Mouse (Mus musculus) G1E (cell line): ENCODE data around the gene Krtap5-4. TPM values are rescaled to one million over a fixed set of nuclear protein-coding genes. Genes with fewer than 3 reads are reported as not detected.

Experiments used
- ATAC-seq: 2 replicates; pipeline ENCODE4 v1.8.0; 2016; ENCODE audit warnings: mild to moderate bottlenecking; ENCODE audit not compliant: insufficient number of reproducible peaks, poor library complexity, low FRiP score, severe bottlenecking; ENCODE audit errors: extremely low read depth
- DNase-seq: peaks from one replicate; pipeline ENCODE4 v3.0.0; 2012; ENCODE audit warnings: low spot score
- H3K27me3 ChIP-seq: 2 replicates; pipeline ENCODE4 v1.6.1; 2012; ENCODE audit warnings: mild to moderate bottlenecking, low read length, inconsistent platforms; ENCODE audit not compliant: insufficient read depth
- H3K36me3 ChIP-seq: replicated peaks from 2 replicates; pipeline ENCODE3; 2012; ENCODE audit warnings: mild to moderate bottlenecking, inconsistent platforms
- H3K4me1 ChIP-seq: 2 replicates; pipeline ENCODE4 v1.6.1; 2012; ENCODE audit warnings: low read depth, low read length, inconsistent platforms, mixed read lengths; ENCODE audit not compliant: insufficient read depth
- H3K4me3 ChIP-seq: 2 replicates; pipeline ENCODE4 v1.5.1; 2012; ENCODE audit warnings: low read depth, mild to moderate bottlenecking, inconsistent platforms, low read length, moderate library complexity, mixed read lengths
- H3K9me3 ChIP-seq: replicated peaks from 2 replicates; pipeline ENCODE4 v1.6.1; 2012; ENCODE audit warnings: inconsistent platforms
- CTCF ChIP-seq: IDR thresholded peaks from 2 replicates; pipeline ENCODE4 v1.5.1; 2012; ENCODE audit warnings: low read depth, low read length, inconsistent platforms, mixed read lengths
- GATA1 ChIP-seq: IDR thresholded peaks from 2 replicates; pipeline ENCODE4 v1.6.1; 2012; ENCODE audit warnings: borderline replicate concordance, low read length, inconsistent platforms, mixed read lengths
- GATA2 ChIP-seq: IDR thresholded peaks from 2 replicates; pipeline ENCODE4 v1.6.1; 2012; ENCODE audit warnings: low read depth, low read length, inconsistent platforms, borderline replicate concordance
- POLR2AphosphoS5 ChIP-seq: IDR thresholded peaks from 2 replicates; pipeline ENCODE4 v1.6.1; 2012; ENCODE audit warnings: low read depth, low read length, inconsistent platforms; ENCODE audit not compliant: insufficient replicate concordance
- TAL1 ChIP-seq: conservative IDR thresholded peaks from 2 replicates; pipeline ENCODE4 v1.6.1; 2012; ENCODE audit warnings: low read depth, low read length, inconsistent platforms, mixed read lengths
- polyA plus RNA-seq: library from polyadenylated mRNA; stranded (reverse); fragments of >175 nt; gene quantifications from 2 replicates; pipeline ENCODE4 v1.2.3, GENCODE M21; 2012
- total RNA-seq, 2 experiments: library from RNA; stranded (forward) in 1 of 2; stranded (reverse) in 1 of 2; fragments of 200-1000 nt in 1 of 2; fragments of >200 nt in 1 of 2; fragmentation: Nextera tagmentation in 1 of 2; gene quantifications; 2 replicates each; pipeline ENCODE4 v1.2.3; 2014 to 2017

The Krtap5-4 gene
- total and polyA plus RNA-seq, 3 experiments, result not detected

DNA sequence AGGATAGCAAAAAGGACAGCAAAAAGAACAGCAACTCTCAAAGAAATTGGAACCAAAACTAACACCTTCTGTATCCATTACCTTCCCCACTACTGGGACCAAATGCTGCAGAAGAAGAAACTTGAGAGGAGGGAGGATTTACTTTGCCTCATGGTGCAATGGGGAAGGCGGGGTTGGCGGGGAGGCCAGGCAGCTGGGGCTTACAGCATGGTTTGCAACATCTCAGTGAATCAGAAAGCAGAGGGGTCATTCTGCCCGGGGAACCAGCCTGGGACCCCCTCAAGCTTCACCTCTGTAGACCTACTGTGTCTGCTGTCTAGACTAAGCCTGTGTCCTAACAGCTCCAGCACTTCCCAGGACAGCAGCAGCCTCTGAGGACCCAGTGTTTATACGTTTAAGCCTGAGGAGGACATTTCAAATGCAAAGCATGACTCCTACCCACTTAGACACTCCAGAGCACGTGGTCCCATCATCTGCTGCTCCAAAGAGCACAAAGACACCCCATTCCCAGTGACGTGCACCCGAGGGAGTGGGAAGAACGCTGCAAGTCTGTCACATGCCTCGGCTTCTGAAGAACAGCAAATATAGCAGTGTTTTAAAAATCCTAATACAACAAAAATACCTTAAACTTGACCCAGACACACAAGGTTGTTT is 46.1 kb downstream of the Krtap5-4 start:
- H3K9me3 ChIP-seq, result no peaks in the 10 kb centered on the region
- no peak for TF ChIP-seq TAL1
- no peak for TF ChIP-seq POLR2AphosphoS5
- no peak for TF ChIP-seq GATA2
- TF ChIP-seq CTCF, result no peak
- no peak for TF ChIP-seq GATA1
- no peak for ATAC-seq
- H3K27me3 ChIP-seq, result no peaks in the 10 kb centered on the region
- no peak for DNase-seq
- peaks cover 81% of the 10 kb centered on the region for H3K4me1 ChIP-seq
- H3K36me3 ChIP-seq, result no peaks in the 10 kb centered on the region
- no peak overlapping the region for H3K4me3 ChIP-seq

DNA sequence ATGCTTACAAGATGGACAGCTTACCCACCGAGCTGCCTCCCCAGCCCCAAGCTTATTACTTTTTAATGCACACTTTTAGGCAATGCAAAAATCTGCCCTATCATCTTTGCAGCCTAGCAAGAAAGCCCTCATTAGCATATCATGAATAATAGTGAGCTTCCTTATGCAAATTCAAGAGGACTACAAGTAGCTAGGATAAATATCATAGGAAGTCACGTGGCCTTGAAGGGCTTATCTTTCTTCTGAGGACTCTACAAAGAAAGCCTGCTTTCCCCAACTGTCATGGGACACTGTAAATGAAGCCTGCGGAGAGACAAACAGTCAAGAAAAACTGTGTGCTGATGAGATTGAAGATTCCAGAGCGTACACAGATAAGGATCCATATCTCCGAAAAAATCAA is 48.2 kb downstream of the Krtap5-4 start:
- Histone ChIP-seq H3K27me3 (no peaks in the 10 kb centered on the region), H3K4me3 (no peak overlapping the region; the same call in 1 of the 2 replicates), H3K36me3 (no peaks in the 10 kb centered on the region), H3K9me3 (no peaks in the 10 kb centered on the region), H3K4me1 (peaks cover 87% of the 10 kb centered on the region)
- TF ChIP-seq TAL1 (no peak), POLR2AphosphoS5 (no peak), GATA1 (no peak), CTCF (no peak), GATA2 (no peak)
- ATAC-seq, result peak; percentile 66
- DNase-seq, result peak; percentile 72

DNA sequence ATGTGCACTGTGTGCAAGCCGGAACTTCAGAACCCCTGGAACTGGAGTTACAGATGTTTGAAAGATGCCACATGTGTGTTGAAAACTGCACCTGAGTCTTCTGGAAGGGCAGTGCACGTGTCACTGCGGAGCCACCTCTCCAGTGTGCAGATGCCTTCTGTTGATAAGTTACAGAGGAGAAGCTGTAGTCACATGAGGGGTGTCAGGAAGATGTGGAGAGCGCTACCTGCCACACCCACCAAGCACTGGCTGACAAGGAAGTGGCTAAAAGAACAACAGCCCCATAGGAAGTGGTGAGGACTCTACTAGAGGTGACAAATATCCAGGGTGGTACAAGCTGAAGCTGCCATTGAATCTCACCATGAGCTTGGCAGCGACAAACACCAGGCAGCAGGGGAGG is 50.5 kb downstream of the Krtap5-4 start:
- no peaks in the 10 kb centered on the region for H3K9me3 ChIP-seq
- no peaks in the 10 kb centered on the region for H3K27me3 ChIP-seq
- ATAC-seq (peak; percentile 46), DNase-seq (peak; percentile 63)
- H3K4me3 ChIP-seq, result peak overlapping the region; percentile 37; the same call in 1 of the 2 replicates
- H3K36me3 ChIP-seq, result no peaks in the 10 kb centered on the region
- TF ChIP-seq TAL1 (peak; percentile 74), GATA2 (no peak)
- peaks cover 85% of the 10 kb centered on the region for H3K4me1 ChIP-seq

Other genes starting within 250 kb of the Krtap5-4 start
Only the 20 nearest of the 24 such genes appear.
- not detected in 2 replicates for gene Gm45618, start 182.8 kb upstream of the Krtap5-4 start, total RNA-seq (2014; fragmentation: Nextera tagmentation)
- not detected in 2 replicates for gene Gm45618, start 182.8 kb upstream of the Krtap5-4 start, total RNA-seq (2017)
- not detected in 2 replicates for gene Gm45618, start 182.8 kb upstream of the Krtap5-4 start, polyA plus RNA-seq
- gene Gm39115, start 167.5 kb upstream of the Krtap5-4 start, total RNA-seq (2014; fragmentation: Nextera tagmentation), result not detected in 2 replicates
- not detected in 2 replicates for gene Gm39115, start 167.5 kb upstream of the Krtap5-4 start, total RNA-seq (2017)
- gene Gm39115, start 167.5 kb upstream of the Krtap5-4 start, polyA plus RNA-seq, result not detected in 2 replicates
- not detected in 2 replicates for gene Gm45337, start 158.9 kb upstream of the Krtap5-4 start, total RNA-seq (2014; fragmentation: Nextera tagmentation)
- gene Gm45337, start 158.9 kb upstream of the Krtap5-4 start, total RNA-seq (2017), result not detected in 2 replicates
- not detected in 2 replicates for gene Gm45337, start 158.9 kb upstream of the Krtap5-4 start, polyA plus RNA-seq
- gene Gm29735, start 146.4 kb upstream of the Krtap5-4 start, total RNA-seq (2014; fragmentation: Nextera tagmentation), result not detected in 2 replicates
- gene Gm29735, start 146.4 kb upstream of the Krtap5-4 start, total RNA-seq (2017), result not detected in 2 replicates
- not detected in 2 replicates for gene Gm29735, start 146.4 kb upstream of the Krtap5-4 start, polyA plus RNA-seq
- gene Gm4553, start 137.8 kb upstream of the Krtap5-4 start, total RNA-seq (2014; fragmentation: Nextera tagmentation), result not detected in 2 replicates
- gene Gm4553, start 137.8 kb upstream of the Krtap5-4 start, total RNA-seq (2017), result not detected in 2 replicates
- not detected in 2 replicates for gene Gm4553, start 137.8 kb upstream of the Krtap5-4 start, polyA plus RNA-seq
- not detected in 2 replicates for gene Krtap5-2, start 127.5 kb upstream of the Krtap5-4 start, total RNA-seq (2014; fragmentation: Nextera tagmentation)
- gene Krtap5-2, start 127.5 kb upstream of the Krtap5-4 start, total RNA-seq (2017), result 0.12 TPM in 1 of 2 replicates, not detected in the other
- gene Krtap5-2, start 127.5 kb upstream of the Krtap5-4 start, polyA plus RNA-seq, result not detected in 2 replicates
- not detected in 2 replicates for gene Gm10153, start 113.2 kb upstream of the Krtap5-4 start, total RNA-seq (2014; fragmentation: Nextera tagmentation)
- gene Gm10153, start 113.2 kb upstream of the Krtap5-4 start, total RNA-seq (2017), result not detected in 2 replicates
- gene Gm10153, start 113.2 kb upstream of the Krtap5-4 start, polyA plus RNA-seq, result not detected in 2 replicates
- gene Krtap5-3, start 102.2 kb upstream of the Krtap5-4 start, total RNA-seq (2014; fragmentation: Nextera tagmentation), result not detected in 2 replicates
- gene Krtap5-3, start 102.2 kb upstream of the Krtap5-4 start, total RNA-seq (2017), result not detected in 2 replicates
- gene Krtap5-3, start 102.2 kb upstream of the Krtap5-4 start, polyA plus RNA-seq, result not detected in 2 replicates
- not detected in 2 replicates for gene Gm7579, start 91.7 kb upstream of the Krtap5-4 start, total RNA-seq (2014; fragmentation: Nextera tagmentation)
- gene Gm7579, start 91.7 kb upstream of the Krtap5-4 start, total RNA-seq (2017), result not detected in 2 replicates
- gene Gm7579, start 91.7 kb upstream of the Krtap5-4 start, polyA plus RNA-seq, result not detected in 2 replicates
- not detected in 2 replicates for gene Krtap5-5, start 73.6 kb upstream of the Krtap5-4 start, total RNA-seq (2014; fragmentation: Nextera tagmentation)
- gene Krtap5-5, start 73.6 kb upstream of the Krtap5-4 start, total RNA-seq (2017), result not detected in 2 replicates
- gene Krtap5-5, start 73.6 kb upstream of the Krtap5-4 start, polyA plus RNA-seq, result not detected in 2 replicates
- not detected in 2 replicates for gene Gm40460, start 62.5 kb upstream of the Krtap5-4 start, total RNA-seq (2014; fragmentation: Nextera tagmentation)
- not detected in 2 replicates for gene Gm40460, start 62.5 kb upstream of the Krtap5-4 start, total RNA-seq (2017)
- not detected in 2 replicates for gene Gm40460, start 62.5 kb upstream of the Krtap5-4 start, polyA plus RNA-seq
- gene Gm2431, start 45.2 kb upstream of the Krtap5-4 start, total RNA-seq (2014; fragmentation: Nextera tagmentation), result not detected in 2 replicates
- not detected in 2 replicates for gene Gm2431, start 45.2 kb upstream of the Krtap5-4 start, total RNA-seq (2017)
- not detected in 2 replicates for gene Gm2431, start 45.2 kb upstream of the Krtap5-4 start, polyA plus RNA-seq
- not detected in 2 replicates for gene Gm4559, start 29.2 kb upstream of the Krtap5-4 start, total RNA-seq (2014; fragmentation: Nextera tagmentation)
- gene Gm4559, start 29.2 kb upstream of the Krtap5-4 start, total RNA-seq (2017), result not detected in 2 replicates
- gene Gm4559, start 29.2 kb upstream of the Krtap5-4 start, polyA plus RNA-seq, result not detected in 2 replicates
- gene Krtap5-1, start 6.4 kb upstream of the Krtap5-4 start, total RNA-seq (2014; fragmentation: Nextera tagmentation), result not detected in 2 replicates
- gene Krtap5-1, start 6.4 kb upstream of the Krtap5-4 start, total RNA-seq (2017), result not detected in 2 replicates
- not detected in 2 replicates for gene Krtap5-1, start 6.4 kb upstream of the Krtap5-4 start, polyA plus RNA-seq
- gene Ifitm10, start 70.2 kb downstream of the Krtap5-4 start, total RNA-seq (2014; fragmentation: Nextera tagmentation), result not detected in 2 replicates
- gene Ifitm10, start 70.2 kb downstream of the Krtap5-4 start, total RNA-seq (2017), result 0.81 and 0.93 TPM in 2 replicates
- 0.33 and 0.52 TPM in 2 replicates for gene Ifitm10, start 70.2 kb downstream of the Krtap5-4 start, polyA plus RNA-seq
- gene Gm49369, start 79.1 kb downstream of the Krtap5-4 start, total RNA-seq (2014; fragmentation: Nextera tagmentation), result not detected in 2 replicates
- gene Gm49369, start 79.1 kb downstream of the Krtap5-4 start, total RNA-seq (2017), result 246 and 291 TPM in 2 replicates
- gene Gm49369, start 79.1 kb downstream of the Krtap5-4 start, polyA plus RNA-seq, result 28.2 and 43.6 TPM in 2 replicates
- 102 and 133 TPM in 2 replicates for gene Ctsd, start 84.5 kb downstream of the Krtap5-4 start, total RNA-seq (2014; fragmentation: Nextera tagmentation)
- gene Ctsd, start 84.5 kb downstream of the Krtap5-4 start, total RNA-seq (2017), result 1,036 and 1,228 TPM in 2 replicates
- gene Ctsd, start 84.5 kb downstream of the Krtap5-4 start, polyA plus RNA-seq, result 43.0 and 64.7 TPM in 2 replicates
- not detected in 2 replicates for gene Syt8, start 131.3 kb downstream of the Krtap5-4 start, total RNA-seq (2014; fragmentation: Nextera tagmentation)
- 2.1 and 3.5 TPM in 2 replicates for gene Syt8, start 131.3 kb downstream of the Krtap5-4 start, total RNA-seq (2017)
- not detected in 2 replicates for gene Syt8, start 131.3 kb downstream of the Krtap5-4 start, polyA plus RNA-seq
- gene Tnni2, start 138.3 kb downstream of the Krtap5-4 start, total RNA-seq (2014; fragmentation: Nextera tagmentation), result not detected in 2 replicates
- 2.5 and 3.5 TPM in 2 replicates for gene Tnni2, start 138.3 kb downstream of the Krtap5-4 start, total RNA-seq (2017)
- 1.0 TPM in 1 of 2 replicates, not detected in the other for gene Tnni2, start 138.3 kb downstream of the Krtap5-4 start, polyA plus RNA-seq
- 0.78 TPM in 1 of 2 replicates, not detected in the other for gene Lsp1, start 157.3 kb downstream of the Krtap5-4 start, total RNA-seq (2014; fragmentation: Nextera tagmentation)
- 0.16 and 0.41 TPM in 2 replicates for gene Lsp1, start 157.3 kb downstream of the Krtap5-4 start, total RNA-seq (2017)
- gene Lsp1, start 157.3 kb downstream of the Krtap5-4 start, polyA plus RNA-seq, result 0.09 TPM in 2 replicates